Mouse (Mus musculus) heart, embryonic 15.5 days (tissue): ENCODE data around the gene Gm21970. TPM values are rescaled to one million over a fixed set of nuclear protein-coding genes. Genes with fewer than 3 reads are reported as not detected.

Experiments used
- ATAC-seq: fragments of 200-750 bp; cut with Nextera tagmentation; replicated peaks from 2 replicates; pipeline ENCODE4 v1.8.0; 2017; ENCODE audit warnings: low read depth, moderate TSS enrichment; ENCODE audit not compliant: insufficient number of reproducible peaks, insufficient read depth, low FRiP score
- H3K27ac ChIP-seq: fragments of 300-500 bp; sonication (generic); 2 replicates; pipeline ENCODE4 v1.5.1; 2015; ENCODE audit warnings: mild to moderate bottlenecking, inconsistent platforms
- H3K27me3 ChIP-seq: fragments of 300-500 bp; sonication (generic); 2 replicates; pipeline ENCODE4 v1.6.1; 2015; ENCODE audit warnings: inconsistent platforms
- H3K36me3 ChIP-seq: fragments of 300-500 bp; sonication (generic); 2 replicates; pipeline ENCODE4 v1.6.1; 2015; ENCODE audit warnings: mild to moderate bottlenecking, inconsistent platforms
- H3K4me1 ChIP-seq: fragments of 300-500 bp; sonication (generic); replicated peaks from 2 replicates; pipeline ENCODE4 v1.6.1; 2015; ENCODE audit warnings: inconsistent platforms
- H3K4me2 ChIP-seq: fragments of 300-500 bp; sonication (generic); 2 replicates; pipeline ENCODE4 v1.6.1; 2015; ENCODE audit warnings: inconsistent platforms, mild to moderate bottlenecking, moderate library complexity
- H3K4me3 ChIP-seq: fragments of 300-500 bp; sonication (generic); 2 replicates; pipeline ENCODE4 v1.5.1; 2015; ENCODE audit warnings: mild to moderate bottlenecking, inconsistent platforms
- H3K9ac ChIP-seq: fragments of 300-500 bp; sonication (generic); 2 replicates; pipeline ENCODE4 v1.6.1; 2015; ENCODE audit warnings: mild to moderate bottlenecking, inconsistent platforms
- H3K9me3 ChIP-seq: fragments of 300-500 bp; sonication (generic); replicated peaks from 2 replicates; pipeline ENCODE4 v1.6.1; 2016; ENCODE audit warnings: inconsistent platforms
- WGBS: fragments of 180-500 bp; shearing (Covaris S2); methylation state at CpG from one replicate; pipeline ENCODE4 v1.1.7; 2015; ENCODE audit warnings: mixed read lengths; 5-methylcytosine and 5-hydroxymethylcytosine counted together
- polyA plus RNA-seq: library from polyadenylated mRNA; unstranded; fragments of >200 nt; fragmentation: Nextera tagmentation; extraction: Ambion mirVana; gene quantifications from 2 replicates; pipeline ENCODE4 v1.2.1, GENCODE M21; 2015

Gm21970 gene
- polyA plus RNA-seq, 1 experiment from 2014 or later, result not detected

GRCm38 (mm10) chr16:91404828-91405577 lies 13.5 kb downstream of the Gm21970 start:
- Histone ChIP-seq H3K4me2 (peak overlapping the region; percentile 82; the same call in 1 of the 2 replicates), H3K4me1 (peaks cover 27% of the 10 kb centered on the region), H3K4me3 (no peak overlapping the region), H3K36me3 (peaks cover 5% of the 10 kb centered on the region; the same call in 1 of the 2 replicates), H3K9ac (no peak overlapping the region), H3K27me3 (no peaks in the 10 kb centered on the region), H3K27ac (peak overlapping the region; percentile 94), H3K9me3 (no peaks in the 10 kb centered on the region)
- ATAC-seq, result no peak
- WGBS, result 72% methylated on average over 10 of the region's 10 CpGs

DNA sequence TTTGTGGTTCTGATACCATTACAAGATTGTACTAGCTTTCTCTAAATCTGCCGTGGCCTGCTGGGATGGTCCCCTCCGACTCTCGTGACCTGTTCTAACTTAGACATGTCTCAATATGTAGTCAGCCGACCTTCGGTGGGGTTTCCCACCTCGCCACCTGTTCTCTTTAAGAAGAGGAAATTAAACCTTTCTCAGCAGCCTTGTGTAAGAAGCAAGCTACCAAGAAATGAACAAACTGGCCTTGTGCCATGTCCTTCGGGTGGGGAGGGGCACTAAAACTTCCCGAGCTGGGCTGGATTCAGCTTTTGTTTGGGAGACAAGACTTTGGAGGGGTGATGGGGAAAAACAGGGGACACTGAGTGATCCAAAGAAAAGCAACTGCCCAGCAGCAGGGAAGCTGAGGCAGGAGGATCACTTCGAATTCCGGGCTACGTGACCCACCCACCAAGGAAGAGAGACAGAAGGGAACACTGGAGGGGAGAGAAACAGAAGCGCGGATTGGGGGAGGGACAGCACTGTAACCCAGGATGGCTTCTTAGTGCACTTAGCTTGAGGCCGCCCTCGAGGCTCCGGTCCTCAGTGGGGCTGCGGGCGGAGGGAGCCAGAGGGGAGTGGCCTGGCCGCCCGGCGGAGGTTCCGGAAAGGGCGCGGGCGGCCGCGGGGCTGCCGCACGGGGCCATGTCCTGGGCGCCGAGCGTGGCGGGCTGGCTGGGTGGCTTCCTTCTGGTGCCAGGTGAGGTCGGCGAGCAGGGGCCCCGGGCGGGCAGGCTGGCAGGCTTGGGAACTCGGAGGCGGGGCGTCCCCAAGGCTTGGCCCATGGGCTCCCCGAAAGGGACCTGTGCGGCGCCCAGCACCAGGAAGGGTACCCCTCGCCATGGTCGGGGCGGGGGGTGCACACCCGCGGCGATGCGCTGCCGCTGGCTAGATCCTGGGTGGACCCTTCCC lies 14.4 kb downstream of the Gm21970 start, which contains the start of gene Il10rb:
TSS of gene Il10rb (plus strand) at position 525 of the 945 bp plus-strand sequence.
- Histone ChIP-seq H3K4me3 (peak within 1 kb of the TSS; percentile 89), H3K9me3 (no peaks in the 10 kb centered on the region), H3K4me2 (peak within 1 kb of the TSS; percentile 82), H3K36me3 (peaks cover 3% of the 10 kb centered on the region; the same call in 1 of the 2 replicates), H3K27me3 (no peaks in the 10 kb centered on the region), H3K4me1 (peaks cover 34% of the 10 kb centered on the region), H3K27ac (peak within 1 kb of the TSS; percentile 94), H3K9ac (peak within 1 kb of the TSS; percentile 96)
- ATAC-seq, result peak; percentile 89
- 4% methylated on average over 45 of the region's 51 CpGs for WGBS

DNA sequence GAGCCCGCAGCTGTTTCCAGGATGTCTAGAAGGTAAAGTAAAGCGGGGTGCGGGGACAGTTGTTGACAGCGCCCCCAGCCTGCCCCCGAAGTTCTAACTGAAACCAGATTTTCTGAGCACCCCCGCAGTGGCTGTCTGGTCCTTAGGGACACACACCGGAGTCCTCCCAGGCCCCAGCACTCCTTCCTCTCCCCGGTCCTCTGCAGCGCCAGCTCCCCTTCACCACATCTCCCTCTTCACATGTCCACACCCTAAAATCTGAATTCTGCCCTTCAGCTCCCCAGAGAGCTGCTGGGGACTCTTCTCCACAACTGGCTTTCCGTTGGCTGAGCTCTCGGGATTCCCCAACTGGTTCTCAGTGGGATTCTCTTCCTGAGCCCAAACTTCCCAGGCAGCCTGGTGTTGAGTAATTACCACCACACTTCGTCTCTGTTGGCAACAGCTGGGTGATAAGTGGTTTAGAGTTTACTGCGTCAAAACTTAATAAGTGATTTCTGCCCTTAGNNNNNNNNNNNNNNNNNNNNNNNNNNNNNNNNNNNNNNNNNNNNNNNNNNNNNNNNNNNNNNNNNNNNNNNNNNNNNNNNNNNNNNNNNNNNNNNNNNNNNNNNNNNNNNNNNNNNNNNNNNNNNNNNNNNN lies 15.2 kb downstream of the Gm21970 start:
- Histone ChIP-seq H3K4me2 (peak overlapping the region; percentile 82), H3K4me3 (peak overlapping the region; percentile 89), H3K9me3 (no peaks in the 10 kb centered on the region), H3K27me3 (no peaks in the 10 kb centered on the region), H3K27ac (peak overlapping the region; percentile 94), H3K4me1 (peaks cover 37% of the 10 kb centered on the region), H3K9ac (peak overlapping the region; percentile 96), H3K36me3 (peaks cover 6% of the 10 kb centered on the region; the same call in 1 of the 2 replicates)
- ATAC-seq, result peak; percentile 21
- 1% methylated on average over 13 of the region's 13 CpGs for WGBS

GRCm38 (mm10) chr16:91413102-91413844 lies 21.8 kb downstream of the Gm21970 start:
- Histone ChIP-seq H3K36me3 (peaks cover 42% of the 10 kb centered on the region), H3K4me2 (no peak overlapping the region), H3K9ac (no peak overlapping the region), H3K4me1 (peaks cover 49% of the 10 kb centered on the region), H3K27ac (peak overlapping the region; percentile 8; the same call in 1 of the 2 replicates), H3K9me3 (no peaks in the 10 kb centered on the region), H3K27me3 (no peaks in the 10 kb centered on the region), H3K4me3 (no peak overlapping the region)
- no peak for ATAC-seq
- 56% methylated on average over 12 of the region's 12 CpGs for WGBS

GRCm38 (mm10) chr16:91415391-91416189 lies 24.1 kb downstream of the Gm21970 start:
- H3K27ac ChIP-seq, result peak overlapping the region; percentile 84
- ATAC-seq, result no peak
- no peak overlapping the region for H3K9ac ChIP-seq
- H3K36me3 ChIP-seq, result peaks cover 58% of the 10 kb centered on the region
- no peak overlapping the region for H3K4me3 ChIP-seq
- H3K4me1 ChIP-seq, result peaks cover 33% of the 10 kb centered on the region
- 73% methylated on average over 9 of the region's 9 CpGs for WGBS
- no peaks in the 10 kb centered on the region for H3K27me3 ChIP-seq
- no peak overlapping the region for H3K4me2 ChIP-seq
- H3K9me3 ChIP-seq, result no peaks in the 10 kb centered on the region

GRCm38 (mm10) chr16:91416357-91416756 lies 24.8 kb downstream of the Gm21970 start:
- Histone ChIP-seq H3K4me1 (peaks cover 28% of the 10 kb centered on the region), H3K9ac (no peak overlapping the region), H3K9me3 (no peaks in the 10 kb centered on the region), H3K4me2 (no peak overlapping the region), H3K4me3 (no peak overlapping the region), H3K36me3 (peaks cover 66% of the 10 kb centered on the region), H3K27me3 (no peaks in the 10 kb centered on the region), H3K27ac (peak overlapping the region; percentile 84)
- ATAC-seq, result no peak
- WGBS, result 94% methylated on average over 6 of the region's 6 CpGs

DNA sequence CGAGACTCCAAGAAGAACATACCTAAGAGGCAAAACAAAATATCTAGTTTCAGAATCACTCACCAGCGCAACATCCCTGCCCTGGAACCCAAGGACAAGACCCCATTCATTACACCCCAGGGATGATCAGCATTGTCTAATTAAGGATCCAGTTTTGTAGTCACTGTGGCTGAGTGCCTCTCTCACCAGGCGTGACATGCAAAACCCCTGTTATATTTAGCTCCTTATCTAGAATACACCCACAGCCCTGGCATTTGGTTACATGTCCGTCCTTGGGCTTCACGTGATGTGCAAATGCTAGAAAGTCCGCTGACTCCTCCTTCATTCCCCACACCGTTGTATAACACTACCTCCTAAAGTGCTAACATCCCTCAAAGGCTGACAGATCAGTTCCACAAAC lies 25.4 kb downstream of the Gm21970 start:
- peaks cover 67% of the 10 kb centered on the region for H3K36me3 ChIP-seq
- no peak overlapping the region for H3K4me3 ChIP-seq
- H3K9me3 ChIP-seq, result no peaks in the 10 kb centered on the region
- WGBS, result 38% methylated on average over 7 of the region's 7 CpGs
- peak; percentile 88 for ATAC-seq
- peak overlapping the region; percentile 21; the same call in 1 of the 2 replicates for H3K4me2 ChIP-seq
- peak overlapping the region; percentile 84 for H3K27ac ChIP-seq
- H3K9ac ChIP-seq, result no peak overlapping the region
- H3K27me3 ChIP-seq, result no peaks in the 10 kb centered on the region
- peaks cover 28% of the 10 kb centered on the region for H3K4me1 ChIP-seq

GRCm38 (mm10) chr16:91418531-91418930 lies 27.0 kb downstream of the Gm21970 start:
- WGBS, result 85% methylated on average over 5 of the region's 5 CpGs
- H3K27me3 ChIP-seq, result no peaks in the 10 kb centered on the region
- H3K9ac ChIP-seq, result no peak overlapping the region
- H3K27ac ChIP-seq, result no peak overlapping the region
- ATAC-seq, result no peak
- H3K4me2 ChIP-seq, result no peak overlapping the region
- H3K4me3 ChIP-seq, result no peak overlapping the region
- H3K9me3 ChIP-seq, result no peaks in the 10 kb centered on the region
- H3K4me1 ChIP-seq, result peaks cover 24% of the 10 kb centered on the region
- peaks cover 66% of the 10 kb centered on the region for H3K36me3 ChIP-seq

GRCm38 (mm10) chr16:91425816-91426215 lies 34.3 kb downstream of the Gm21970 start:
- H3K27ac ChIP-seq, result no peak overlapping the region
- no peak for ATAC-seq
- peaks cover 54% of the 10 kb centered on the region for H3K36me3 ChIP-seq
- H3K4me1 ChIP-seq, result no peaks in the 10 kb centered on the region
- no peak overlapping the region for H3K4me2 ChIP-seq
- no peak overlapping the region for H3K9ac ChIP-seq
- 98% methylated on average over 6 of the region's 6 CpGs for WGBS
- no peaks in the 10 kb centered on the region for H3K9me3 ChIP-seq
- no peak overlapping the region for H3K4me3 ChIP-seq
- H3K27me3 ChIP-seq, result no peaks in the 10 kb centered on the region

GRCm38 (mm10) chr16:91426586-91426985 lies 35.1 kb downstream of the Gm21970 start:
- Histone ChIP-seq H3K4me2 (no peak overlapping the region), H3K4me3 (no peak overlapping the region), H3K4me1 (no peaks in the 10 kb centered on the region), H3K36me3 (peaks cover 46% of the 10 kb centered on the region), H3K9me3 (no peaks in the 10 kb centered on the region), H3K27ac (no peak overlapping the region), H3K27me3 (no peaks in the 10 kb centered on the region), H3K9ac (no peak overlapping the region)
- no peak for ATAC-seq
- 78% methylated on average over 4 of the region's 4 CpGs for WGBS
